Comparison of ENCODE assay signal across 10 mouse cellular contexts in genomic region chr17:26600913-26601447, GRCm38 (mm10). TPM values are rescaled to one million over a fixed set of nuclear protein-coding genes. Genes with fewer than 3 reads are reported as not detected.
A peak's percentile ranks its signal among the peaks of the same experiment; 100 is the strongest.
DNase-seq lines count a peak whose midpoint lies in the region; ATAC-seq and TF ChIP-seq lines count a peak whose summit lies in the region.
"Had no signal": no experiment of that assay in that cellular context is flagged by ENCODE, and none has a peak within 500 bp of the region (broad histone marks: within the 10 kb centered on the region; RNA-seq: fewer than 3 reads in every experiment).

No protein-coding gene starts in this region.

- H3K9ac ChIP-seq in midbrain, embryonic 13.5 days (replicated peaks) = no peak overlapping the region
- no peak overlapping the region for H3K9ac ChIP-seq in heart, postnatal 0 days (replicated peaks; ENCODE audit: low read depth, low read length)
- no peak overlapping the region for H3K9ac ChIP-seq in forebrain, embryonic 11.5 days (ENCODE audit: low read length)

- no peaks in the 10 kb centered on the region for H3K9me3 ChIP-seq in midbrain, embryonic 10.5 days (replicated peaks)
- no peaks in the 10 kb centered on the region for H3K9me3 ChIP-seq in midbrain, embryonic 13.5 days
- no peaks in the 10 kb centered on the region for H3K9me3 ChIP-seq in heart, postnatal 0 days (replicated peaks; ENCODE audit: control insufficient read depth, low read length)
- H3K9me3 ChIP-seq in forebrain, embryonic 11.5 days (ENCODE audit: control insufficient read depth, low read length) = no peaks in the 10 kb centered on the region

- no peak for TF ChIP-seq POLR2A in olfactory bulb, adult 2 months (IDR thresholded peaks at IDR 0.05; ENCODE audit: insufficient read depth, low read depth, low read length)

- H3K4me3 ChIP-seq in midbrain, embryonic 10.5 days = no peak overlapping the region
- H3K4me3 ChIP-seq in midbrain, embryonic 13.5 days (replicated peaks) = no peak overlapping the region
- no peak overlapping the region for H3K4me3 ChIP-seq in heart, postnatal 0 days (ENCODE audit: low read depth, low read length)
- no peak overlapping the region for H3K4me3 ChIP-seq in olfactory bulb, adult 2 months (ENCODE audit: insufficient read depth, low read depth, low read length)
- H3K4me3 ChIP-seq in forebrain, embryonic 11.5 days (ENCODE audit: low read depth, low read length) = no peak overlapping the region

- TF ChIP-seq EP300 in heart, postnatal 0 days (IDR thresholded peaks at IDR 0.05; ENCODE audit: low read depth) = no peak

- H3K36me3 ChIP-seq in midbrain, embryonic 10.5 days = peaks cover 20% of the 10 kb centered on the region
- H3K36me3 ChIP-seq in midbrain, embryonic 13.5 days = no peaks in the 10 kb centered on the region; the same call in 1 of the 2 replicates
- H3K36me3 ChIP-seq in heart, postnatal 0 days (replicated peaks; ENCODE audit: control insufficient read depth, insufficient read depth, low read length) = no peaks in the 10 kb centered on the region
- no peaks in the 10 kb centered on the region for H3K36me3 ChIP-seq in forebrain, embryonic 11.5 days (ENCODE audit: control insufficient read depth, insufficient read depth, low read length)

- DNase-seq in embryo, embryonic 10 days (ENCODE audit: low spot score) = peak; percentile 32
- DNase-seq in embryo, embryonic 9.5 days (ENCODE audit: extremely low spot score) = no peak
- no peak for DNase-seq in midbrain, embryonic 10.5 days (ENCODE audit: low spot score)
- DNase-seq in heart, postnatal 0 days (ENCODE audit: low spot score) = no peak
- no peak for DNase-seq in thymus, postnatal 36 days
- DNase-seq in forebrain, embryonic 11.5 days (ENCODE audit: low spot score) = no peak
- DNase-seq: cerebellum, adult 9-10 months had no signal

- ATAC-seq in midbrain, embryonic 13.5 days = no peak
- no peak for ATAC-seq in heart, postnatal 0 days (ENCODE audit: insufficient read depth, low read depth)
- no peak for ATAC-seq in forebrain, embryonic 11.5 days (replicated peaks; ENCODE audit: low FRiP score)
- ATAC-seq: hindbrain, embryonic 16.5 days had no signal

- no peaks in the 10 kb centered on the region for H3K27me3 ChIP-seq in midbrain, embryonic 10.5 days (ENCODE audit: low read depth, poor library complexity, severe bottlenecking)
- no peaks in the 10 kb centered on the region for H3K27me3 ChIP-seq in midbrain, embryonic 13.5 days
- no peaks in the 10 kb centered on the region for H3K27me3 ChIP-seq in heart, postnatal 0 days (ENCODE audit: control insufficient read depth, insufficient read depth, low read length)
- no peaks in the 10 kb centered on the region for H3K27me3 ChIP-seq in forebrain, embryonic 11.5 days (ENCODE audit: control insufficient read depth, insufficient read depth, low read length)

- WGBS in midbrain, embryonic 10.5 days = 66% methylated on average over 17 of the region's 17 CpGs
- WGBS in midbrain, embryonic 13.5 days = 74% methylated on average over 17 of the region's 17 CpGs
- WGBS in heart, postnatal 0 days = 52% methylated on average over 17 of the region's 17 CpGs
- 76% methylated on average over 17 of the region's 17 CpGs for WGBS in olfactory bulb, adult 2 months
- 72% methylated on average over 17 of the region's 17 CpGs for WGBS in forebrain, embryonic 11.5 days

- peaks cover 19% of the 10 kb centered on the region for H3K4me1 ChIP-seq in midbrain, embryonic 10.5 days
- H3K4me1 ChIP-seq in midbrain, embryonic 13.5 days (replicated peaks) = peaks cover 37% of the 10 kb centered on the region
- H3K4me1 ChIP-seq in heart, postnatal 0 days (ENCODE audit: control insufficient read depth, insufficient read depth) = peaks cover 47% of the 10 kb centered on the region
- peaks cover 44% of the 10 kb centered on the region for H3K4me1 ChIP-seq in olfactory bulb, adult 2 months (ENCODE audit: control insufficient read depth, insufficient read depth, low read length)
- no peaks in the 10 kb centered on the region; the same call in 1 of the 2 replicates for H3K4me1 ChIP-seq in forebrain, embryonic 11.5 days (replicated peaks; ENCODE audit: control insufficient read depth, insufficient read depth, low read length)

- H3K4me2 ChIP-seq in midbrain, embryonic 13.5 days (replicated peaks) = no peak overlapping the region
- H3K4me2 ChIP-seq in heart, postnatal 0 days (ENCODE audit: low read depth, low read length) = no peak overlapping the region
- no peak overlapping the region for H3K4me2 ChIP-seq in forebrain, embryonic 11.5 days (ENCODE audit: low read depth, low read length, severe bottlenecking)

- 0 out of 2 replicates have a peak overlapping the region, but pooled peaks have one; percentile 42 for H3K27ac ChIP-seq in midbrain, embryonic 10.5 days (replicated peaks)
- H3K27ac ChIP-seq in midbrain, embryonic 13.5 days = no peak overlapping the region
- peak overlapping the region; percentile 87 for H3K27ac ChIP-seq in heart, postnatal 0 days (ENCODE audit: low read depth)
- 0 out of 2 replicates have a peak overlapping the region, but pooled peaks have one; percentile 0 for H3K27ac ChIP-seq in olfactory bulb, adult 2 months (ENCODE audit: insufficient read depth, low read depth, low read length)
- no peak overlapping the region for H3K27ac ChIP-seq in forebrain, embryonic 11.5 days (ENCODE audit: low read depth, low read length)

- TF ChIP-seq CTCF in heart, postnatal 0 days (IDR thresholded peaks at IDR 0.05; ENCODE audit: low read depth) = no peak
- TF ChIP-seq CTCF in olfactory bulb, adult 2 months (IDR thresholded peaks at IDR 0.05; ENCODE audit: insufficient read depth, low read depth, low read length) = no peak

RNA-seq across cellular contexts. Expression of gene Dusp1, which starts 39.1 kb away (rescaled TPM):
- 21.7 and 28.8 TPM in 2 replicates for polyA plus RNA-seq in midbrain, embryonic 10.5 days (2016; fragmentation: Nextera tagmentation; extraction: Ambion mirVana)
- 41.3 and 43.8 TPM in 2 replicates for polyA plus RNA-seq in midbrain, embryonic 13.5 days (2015; fragmentation: Nextera tagmentation; extraction: Ambion mirVana)
- 105 and 114 TPM in 2 replicates for total RNA-seq in heart, postnatal 0 days (2014; rRNA removed; ENCODE audit: low replicate concordance)
- 23.1 and 24.0 TPM in 2 replicates for polyA plus RNA-seq in heart, postnatal 0 days (2015; fragmentation: Nextera tagmentation; extraction: Ambion mirVana)
- not detected in 2 replicates for polyA plus RNA-seq in olfactory bulb, adult 2 months (2012; ENCODE audit: insufficient read depth, insufficient read length, low replicate concordance, missing spikeins)
- polyA plus RNA-seq in forebrain, embryonic 11.5 days (2014; fragmentation: Nextera tagmentation; extraction: Ambion mirVana) = 35.7 and 37.6 TPM in 2 replicates

RNA-seq across cellular contexts. Expression of gene Ergic1, which starts 39.7 kb away (rescaled TPM):
- polyA plus RNA-seq in midbrain, embryonic 10.5 days (2016; fragmentation: Nextera tagmentation; extraction: Ambion mirVana) = 104 and 113 TPM in 2 replicates
- 91.5 and 102 TPM in 2 replicates for polyA plus RNA-seq in midbrain, embryonic 13.5 days (2015; fragmentation: Nextera tagmentation; extraction: Ambion mirVana)
- 148 and 152 TPM in 2 replicates for total RNA-seq in heart, postnatal 0 days (2014; rRNA removed; ENCODE audit: low replicate concordance)
- 50.8 and 53.3 TPM in 2 replicates for polyA plus RNA-seq in heart, postnatal 0 days (2015; fragmentation: Nextera tagmentation; extraction: Ambion mirVana)
- not detected in 2 replicates for polyA plus RNA-seq in olfactory bulb, adult 2 months (2012; ENCODE audit: insufficient read depth, insufficient read length, low replicate concordance, missing spikeins)
- polyA plus RNA-seq in forebrain, embryonic 11.5 days (2014; fragmentation: Nextera tagmentation; extraction: Ambion mirVana) = 139 and 145 TPM in 2 replicates

Comparison
In these comparisons a context has a peak if more than half of its experiments do, and no peak if none do; other contexts are left out.
1. H3K27ac ChIP-seq: peak in midbrain, embryonic 10.5 days (single experiment), heart, postnatal 0 days (single experiment) and olfactory bulb, adult 2 months (single experiment); none in midbrain, embryonic 13.5 days (single experiment) and forebrain, embryonic 11.5 days (single experiment).
2. RNA of gene Dusp1, which starts 39.1 kb away (polyA plus RNA-seq): 41.3 to 43.8 TPM in midbrain, embryonic 13.5 days, 35.7 to 37.6 TPM in forebrain, embryonic 11.5 days, 23.1 to 24.0 TPM in heart, postnatal 0 days and 21.7 to 28.8 TPM in midbrain, embryonic 10.5 days; not detected in olfactory bulb, adult 2 months; every median in the first group is over 10 times any median in the second.